Mouse (Mus musculus) megakaryocyte, embryonic 14.5 days (primary cell): ENCODE data around the gene Oaf. TPM values are rescaled to one million over a fixed set of nuclear protein-coding genes. Genes with fewer than 3 reads are reported as not detected.
A peak's percentile ranks its signal among the peaks of the same experiment; 100 is the strongest.

Experiments
- H3K27me3 ChIP-seq: replicated peaks from 2 replicates; pipeline ENCODE3; 2012; ENCODE audit warnings: inconsistent platforms
- H3K36me3 ChIP-seq: replicated peaks from 2 replicates; pipeline ENCODE3; 2012; ENCODE audit warnings: low read length, inconsistent platforms, mixed read lengths
- H3K4me1 ChIP-seq: 2 replicates; pipeline ENCODE4 v1.6.1; 2012; ENCODE audit warnings: inconsistent platforms
- H3K4me3 ChIP-seq: replicated peaks from 2 replicates; pipeline ENCODE3; 2012; ENCODE audit warnings: moderate library complexity, mild to moderate bottlenecking, inconsistent platforms
- H3K9me3 ChIP-seq: 2 replicates; pipeline ENCODE4 v1.6.1; 2012; ENCODE audit warnings: inconsistent platforms
- FLI1 ChIP-seq: IDR thresholded peaks from 2 replicates; pipeline ENCODE4 v1.6.1; 2012; ENCODE audit warnings: low read length, inconsistent platforms, mixed read lengths
- GATA1 ChIP-seq: IDR thresholded peaks from 3 replicates; pipeline ENCODE4 v1.6.1; 2012; ENCODE audit warnings: mixed read lengths, low read length, inconsistent platforms, borderline replicate concordance
- polyA plus RNA-seq: library from polyadenylated mRNA; stranded (reverse); fragments of >175 nt; gene quantifications from 2 replicates; pipeline ENCODE4 v1.2.3, GENCODE M21; 2012; ENCODE audit warnings: low replicate concordance; ENCODE audit not compliant: insufficient read depth

Gene Oaf
- polyA plus RNA-seq, 1 experiment = 8.2 TPM

DNA sequence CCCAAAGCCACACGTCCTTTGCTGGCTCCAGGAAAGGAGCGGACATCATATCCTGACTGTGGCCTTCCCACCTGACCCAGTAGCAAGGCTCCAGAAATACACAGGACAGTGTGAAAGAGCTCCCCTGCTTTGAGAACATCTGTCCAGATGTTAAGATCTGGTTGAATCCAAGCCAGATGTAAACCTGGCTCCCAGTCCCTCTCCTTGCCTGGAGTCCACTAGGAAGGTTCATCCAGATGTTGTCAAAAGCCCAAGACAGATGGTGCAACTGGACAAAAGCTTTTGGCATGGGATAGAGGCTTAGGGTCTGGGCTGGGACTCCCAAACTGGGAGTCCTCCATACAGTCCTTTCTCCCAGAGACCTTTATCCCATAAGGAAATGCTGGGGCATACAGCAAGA is 11.0 kb downstream of the Oaf start:
- Histone ChIP-seq H3K9me3 (no peaks in the 10 kb centered on the region), H3K27me3 (peaks cover 26% of the 10 kb centered on the region), H3K4me1 (peaks cover 40% of the 10 kb centered on the region), H3K36me3 (no peaks in the 10 kb centered on the region), H3K4me3 (no peak overlapping the region)
- TF ChIP-seq FLI1 (no peak), GATA1 (no peak)

DNA sequence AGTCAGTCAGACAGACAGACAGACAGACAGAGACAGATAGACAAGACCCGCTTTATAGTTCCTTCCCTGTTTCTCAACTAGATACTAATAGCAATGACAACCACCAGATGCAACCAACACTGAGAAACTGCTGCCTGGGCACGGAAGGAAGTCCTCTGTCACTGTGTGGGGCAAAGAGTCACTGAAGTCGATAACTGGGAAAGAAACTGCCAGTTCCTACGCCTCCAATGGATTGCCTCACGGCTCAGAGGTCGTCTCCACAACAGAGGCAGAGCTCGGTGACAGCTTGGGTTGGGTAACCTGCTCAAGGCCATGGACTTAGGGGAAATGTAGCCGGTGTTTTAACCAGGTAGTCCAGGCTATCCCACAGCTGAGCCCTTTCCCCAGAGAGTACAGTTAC is 12.1 kb downstream of the Oaf start:
- no peak for TF ChIP-seq FLI1
- Histone ChIP-seq H3K27me3 (peaks cover 26% of the 10 kb centered on the region), H3K9me3 (no peaks in the 10 kb centered on the region), H3K4me1 (peaks cover 39% of the 10 kb centered on the region), H3K4me3 (no peak overlapping the region), H3K36me3 (no peaks in the 10 kb centered on the region)

- TF ChIP-seq GATA1 (no peak), FLI1 (no peak)
- Histone ChIP-seq H3K36me3 (no peaks in the 10 kb centered on the region), H3K27me3 (peaks cover 23% of the 10 kb centered on the region), H3K9me3 (no peaks in the 10 kb centered on the region), H3K4me3 (peak overlapping the region; percentile 23), H3K4me1 (peaks cover 39% of the 10 kb centered on the region)
Observed at GRCm38 (mm10) chr9:43226573-43227160, 13.0 kb downstream of the Oaf start.

- H3K27me3 ChIP-seq = peaks cover 20% of the 10 kb centered on the region
- no peak overlapping the region for H3K4me3 ChIP-seq
- TF ChIP-seq FLI1 = no peak
- no peak for TF ChIP-seq GATA1
- H3K36me3 ChIP-seq = no peaks in the 10 kb centered on the region
- peaks cover 39% of the 10 kb centered on the region for H3K4me1 ChIP-seq
- no peaks in the 10 kb centered on the region for H3K9me3 ChIP-seq
Observed at GRCm38 (mm10) chr9:43225481-43225880, 14.2 kb downstream of the Oaf start.

GRCm38 (mm10) chr9:43224771-43225355 is 14.8 kb downstream of the Oaf start:
- Histone ChIP-seq H3K4me3 (no peak overlapping the region), H3K27me3 (peaks cover 20% of the 10 kb centered on the region), H3K36me3 (no peaks in the 10 kb centered on the region), H3K4me1 (peaks cover 37% of the 10 kb centered on the region), H3K9me3 (no peaks in the 10 kb centered on the region)
- TF ChIP-seq FLI1 (no peak), GATA1 (no peak)

- Histone ChIP-seq H3K4me3 (no peak overlapping the region), H3K4me1 (peaks cover 25% of the 10 kb centered on the region), H3K27me3 (peaks cover 21% of the 10 kb centered on the region), H3K36me3 (no peaks in the 10 kb centered on the region), H3K9me3 (no peaks in the 10 kb centered on the region)
- no peak for TF ChIP-seq GATA1
- no peak for TF ChIP-seq FLI1
Observed at GRCm38 (mm10) chr9:43222429-43222715, 17.3 kb downstream of the Oaf start.

DNA sequence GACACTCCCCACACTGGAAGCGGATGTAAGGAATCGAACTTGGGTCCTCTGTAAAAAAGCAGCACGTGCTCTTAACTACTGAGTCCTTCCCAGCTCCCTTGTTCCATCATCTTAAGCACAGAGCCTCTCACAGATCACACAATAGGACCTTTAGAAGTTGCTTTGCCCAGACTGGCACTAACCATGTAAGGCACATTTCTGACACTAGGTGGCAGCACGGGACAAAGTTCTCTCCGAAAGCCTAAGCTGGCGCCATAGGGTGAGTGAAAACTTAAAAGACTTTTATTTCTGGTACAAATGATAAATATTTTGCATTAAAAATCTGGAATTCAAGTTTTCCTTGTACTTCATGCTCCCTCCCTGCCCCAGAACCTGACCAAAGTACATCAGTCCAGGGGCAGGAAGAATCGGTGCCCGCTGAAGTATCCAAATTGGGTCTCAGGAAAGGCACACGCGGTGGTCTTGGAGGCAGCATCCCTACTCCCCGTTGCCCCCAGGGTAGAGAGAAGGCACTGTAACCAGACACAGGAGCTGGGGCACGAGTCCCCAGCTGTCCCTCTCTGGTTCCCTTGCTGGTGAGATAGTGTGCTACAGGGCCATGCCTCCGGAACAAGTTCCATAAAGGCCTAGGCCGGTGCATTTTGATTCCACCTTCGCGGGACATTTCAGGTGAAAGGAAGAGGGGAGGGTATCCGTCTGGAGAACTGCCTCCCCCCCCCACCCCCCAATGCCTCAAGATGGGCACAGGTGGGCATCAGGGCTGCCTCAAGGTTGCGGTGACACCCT is 17.9 kb downstream of the Oaf start:
- no peak overlapping the region for H3K4me3 ChIP-seq
- peaks cover 17% of the 10 kb centered on the region for H3K27me3 ChIP-seq
- peaks cover 20% of the 10 kb centered on the region for H3K4me1 ChIP-seq
- no peaks in the 10 kb centered on the region for H3K9me3 ChIP-seq
- TF ChIP-seq GATA1 (no peak), FLI1 (no peak)
- H3K36me3 ChIP-seq = no peaks in the 10 kb centered on the region

DNA sequence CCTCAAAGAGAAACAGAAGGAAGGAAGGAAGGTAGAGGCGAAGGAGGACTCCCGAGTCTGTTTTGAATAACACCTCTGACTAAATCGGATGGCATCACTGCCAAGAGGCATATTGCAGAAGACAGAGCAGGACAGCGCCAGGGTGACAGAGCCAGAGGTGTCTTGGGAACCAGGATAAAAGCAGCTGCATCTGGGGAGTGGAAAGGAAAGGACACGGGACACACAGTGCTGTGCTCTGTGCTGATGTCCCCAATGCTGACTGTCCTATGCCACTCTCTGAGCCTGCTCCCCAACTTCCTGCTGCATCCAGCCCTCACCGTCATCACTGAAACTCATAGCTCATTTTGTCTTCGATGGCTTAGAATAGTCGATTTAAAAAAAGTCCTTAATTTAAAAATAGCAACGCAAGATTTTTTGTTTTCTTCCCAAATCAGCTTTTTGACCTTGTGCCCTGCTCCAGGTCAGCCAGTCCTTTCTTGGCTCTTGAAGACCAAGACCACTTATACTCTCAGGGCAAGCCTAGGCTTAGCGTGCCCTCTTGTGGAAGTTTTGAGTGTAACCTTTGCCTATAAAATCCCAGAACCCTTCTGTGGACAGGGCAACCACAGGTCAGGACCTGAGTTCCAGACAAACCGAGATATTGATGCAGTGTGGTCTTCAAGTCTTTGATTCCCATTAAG is 28.8 kb downstream of the Oaf start:
- peaks cover 66% of the 10 kb centered on the region for H3K27me3 ChIP-seq
- peak overlapping the region; percentile 30 for H3K4me3 ChIP-seq
- peaks cover 14% of the 10 kb centered on the region for H3K4me1 ChIP-seq
- H3K9me3 ChIP-seq = no peaks in the 10 kb centered on the region
- no peak for TF ChIP-seq FLI1
- TF ChIP-seq GATA1 = no peak
- H3K36me3 ChIP-seq = no peaks in the 10 kb centered on the region

DNA sequence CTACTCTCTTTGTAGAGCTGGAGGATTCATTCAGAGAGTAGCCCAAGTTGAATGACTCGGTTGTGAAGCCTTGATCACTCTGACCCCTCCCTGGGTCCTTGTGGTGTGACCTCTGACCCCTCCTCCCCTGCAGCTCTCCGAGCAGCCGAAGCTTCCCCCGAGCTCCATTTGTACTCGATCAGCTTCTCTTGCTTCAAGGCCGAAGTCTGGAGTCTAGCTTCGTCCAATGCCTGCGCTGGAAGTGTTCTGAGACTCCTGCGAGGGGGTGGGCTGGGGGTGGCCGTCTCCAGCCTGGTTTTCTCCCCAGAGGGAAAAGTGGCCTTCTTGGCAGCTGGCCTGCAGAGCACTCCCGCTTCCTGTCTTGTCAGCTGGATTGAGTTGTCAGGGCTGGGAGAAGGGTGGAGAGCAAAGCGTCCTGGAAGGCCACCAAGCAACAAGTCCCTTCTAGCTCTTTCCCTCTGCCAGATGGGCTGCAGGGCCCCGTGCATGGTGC is 29.5 kb downstream of the Oaf start, which contains the start of gene Pou2f3:
TSS of gene Pou2f3 (minus strand) at position 180 of the 493 bp plus-strand sequence.
- no peaks in the 10 kb centered on the region for H3K9me3 ChIP-seq
- H3K27me3 ChIP-seq = peaks cover 70% of the 10 kb centered on the region

DNA sequence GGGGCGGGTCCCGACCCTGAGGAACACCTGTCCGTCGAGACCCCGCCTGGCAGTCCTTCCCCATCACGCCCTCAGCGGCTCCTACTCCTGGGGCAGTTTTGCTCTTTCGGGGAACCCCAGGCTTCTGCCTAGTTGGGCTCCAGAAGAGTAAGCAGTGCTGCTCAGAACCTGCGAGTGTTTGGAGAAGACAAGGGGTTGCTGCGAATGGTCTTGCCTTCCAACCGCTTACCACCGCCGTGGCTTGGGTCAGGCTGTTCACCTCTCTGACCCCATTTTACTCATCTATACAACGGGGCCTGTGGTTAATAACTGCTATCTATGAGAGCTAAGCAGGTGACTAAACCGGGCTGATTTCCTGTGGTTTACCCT is 33.7 kb downstream of the Oaf start:
- Histone ChIP-seq H3K4me1 (peaks cover 19% of the 10 kb centered on the region), H3K36me3 (no peaks in the 10 kb centered on the region), H3K4me3 (no peak overlapping the region), H3K27me3 (peaks cover 81% of the 10 kb centered on the region), H3K9me3 (no peaks in the 10 kb centered on the region)
- TF ChIP-seq GATA1 (no peak), FLI1 (no peak)

More for the DNA sequence above, 29.5 kb downstream of the Oaf start, which contains the start of gene Pou2f3:
- H3K36me3 ChIP-seq = no peaks in the 10 kb centered on the region
- peak within 1 kb of the TSS; percentile 30 for H3K4me3 ChIP-seq
- TF ChIP-seq GATA1 (no peak), FLI1 (no peak)
- H3K4me1 ChIP-seq = peaks cover 19% of the 10 kb centered on the region
